Mouse (Mus musculus) neural tube, embryonic 12.5 days (tissue): ENCODE data around the gene Furin. TPM values are rescaled to one million over a fixed set of nuclear protein-coding genes. Genes with fewer than 3 reads are reported as not detected.

Experiments used
- ATAC-seq: fragments of 200-750 bp; cut with Nextera tagmentation; 2 replicates; pipeline ENCODE4 v1.8.0; 2017; ENCODE audit warnings: low read depth, mild to moderate bottlenecking, moderate TSS enrichment, moderate library complexity; ENCODE audit not compliant: low FRiP score
- H3K27ac ChIP-seq: fragments of 300-500 bp; sonication (generic); 2 replicates; pipeline ENCODE4 v1.5.1; 2016
- H3K27me3 ChIP-seq: fragments of 300-500 bp; sonication (generic); replicated peaks from 2 replicates; pipeline ENCODE4 v1.6.1; 2016; ENCODE audit warnings: mild to moderate bottlenecking
- H3K36me3 ChIP-seq: fragments of 300-500 bp; sonication (generic); 2 replicates; pipeline ENCODE4 v1.6.1; 2016; ENCODE audit warnings: mild to moderate bottlenecking
- H3K4me1 ChIP-seq: fragments of 300-500 bp; sonication (generic); 2 replicates; pipeline ENCODE4 v1.6.1; 2016
- H3K4me2 ChIP-seq: fragments of 300-500 bp; sonication (generic); replicated peaks from 2 replicates; pipeline ENCODE4 v1.6.1; 2016; ENCODE audit warnings: mild to moderate bottlenecking
- H3K4me3 ChIP-seq: fragments of 300-500 bp; sonication (generic); 2 replicates; pipeline ENCODE4 v1.5.1; 2016
- H3K9ac ChIP-seq: fragments of 300-500 bp; sonication (generic); 2 replicates; pipeline ENCODE4 v1.6.1; 2016; ENCODE audit warnings: mild to moderate bottlenecking
- H3K9me3 ChIP-seq: fragments of 300-500 bp; sonication (generic); 2 replicates; pipeline ENCODE4 v1.6.1; 2016; ENCODE audit warnings: mild to moderate bottlenecking
- WGBS: fragments of 180-500 bp; shearing (Covaris S2); methylation state at CpG from one replicate; pipeline ENCODE4 v1.1.7; 2016; 5-methylcytosine and 5-hydroxymethylcytosine counted together
- polyA plus RNA-seq: library from polyadenylated mRNA; unstranded; fragments of >200 nt; fragmentation: Nextera tagmentation; extraction: Ambion mirVana; gene quantifications from 2 replicates; pipeline ENCODE4 v1.2.1, GENCODE M21; 2016

The Furin gene
- 6.3 and 6.5 TPM in 2 replicates for polyA plus RNA-seq

DNA sequence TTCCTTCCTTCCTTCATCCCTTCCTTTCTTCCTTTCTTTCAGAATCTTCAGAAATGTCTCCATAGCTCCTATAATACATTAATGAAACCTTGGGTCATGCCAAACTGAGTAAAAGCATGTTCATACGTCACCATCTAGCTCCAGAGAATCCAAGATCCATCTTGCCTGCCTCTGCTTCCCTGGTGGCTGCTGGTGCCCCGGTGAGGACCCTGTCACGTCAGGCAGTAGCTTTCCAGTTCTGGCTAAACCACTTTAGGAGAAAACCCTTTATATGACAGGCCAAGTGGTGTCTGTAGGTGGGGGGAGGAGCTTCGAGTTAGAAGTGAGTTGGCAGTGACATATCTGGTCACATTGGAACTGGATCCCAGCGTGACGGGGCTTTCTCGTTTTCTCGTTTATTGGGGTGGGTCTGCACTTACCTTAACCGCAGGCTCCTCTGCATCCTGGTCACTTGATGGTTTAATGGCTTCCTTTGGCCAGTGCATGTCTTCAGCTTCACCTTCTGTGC lies at the start of gene Furin:
Gene Furin (minus strand): TSS at position 249 of the 508 bp plus-strand sequence.
- no peak for ATAC-seq
- Histone ChIP-seq H3K9ac (no peak within 1 kb of the TSS), H3K4me2 (no peak within 1 kb of the TSS), H3K27ac (no peak within 1 kb of the TSS), H3K27me3 (peaks cover 14% of the 10 kb centered on the region), H3K4me1 (peaks cover 16% of the 10 kb centered on the region), H3K9me3 (no peaks in the 10 kb centered on the region), H3K36me3 (no peaks in the 10 kb centered on the region), H3K4me3 (no peak within 1 kb of the TSS)
- WGBS, result 73% methylated on average over 9 of the region's 9 CpGs

DNA sequence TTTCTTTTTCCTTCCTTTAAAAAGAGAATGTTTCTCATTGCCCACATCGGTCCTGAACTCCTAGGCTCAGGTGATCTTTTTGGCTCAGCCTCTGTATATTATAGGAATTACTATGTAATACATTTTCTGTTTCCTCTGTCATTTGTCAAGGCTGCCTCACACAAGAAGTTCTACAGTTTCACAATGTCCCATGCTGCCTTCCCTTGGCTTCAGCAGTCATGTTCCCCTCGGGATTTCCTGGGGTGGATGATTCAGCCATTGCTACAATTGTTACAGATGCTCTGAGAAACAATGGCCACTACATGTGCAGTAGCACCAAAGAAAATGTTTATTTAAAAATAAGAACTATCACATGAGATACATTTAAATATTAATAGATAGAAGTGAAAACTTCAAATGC lies 49.5 kb upstream of the Furin start:
- Histone ChIP-seq H3K4me3 (no peak overlapping the region), H3K27ac (no peak overlapping the region), H3K4me1 (no peaks in the 10 kb centered on the region), H3K9me3 (no peaks in the 10 kb centered on the region), H3K36me3 (peaks cover 47% of the 10 kb centered on the region), H3K4me2 (no peak overlapping the region), H3K9ac (no peak overlapping the region), H3K27me3 (no peaks in the 10 kb centered on the region)
- WGBS, result 98% methylated on average over 2 of the region's 2 CpGs
- ATAC-seq, result no peak

GRCm38 (mm10) chr7:80453997-80454396 lies 48.8 kb upstream of the Furin start:
- no peak overlapping the region for H3K9ac ChIP-seq
- no peaks in the 10 kb centered on the region for H3K27me3 ChIP-seq
- no peaks in the 10 kb centered on the region for H3K9me3 ChIP-seq
- H3K36me3 ChIP-seq, result peaks cover 43% of the 10 kb centered on the region
- H3K4me3 ChIP-seq, result no peak overlapping the region
- 91% methylated on average over 5 of the region's 5 CpGs for WGBS
- H3K4me1 ChIP-seq, result no peaks in the 10 kb centered on the region
- no peak overlapping the region for H3K4me2 ChIP-seq
- H3K27ac ChIP-seq, result no peak overlapping the region
- ATAC-seq, result no peak

GRCm38 (mm10) chr7:80453121-80453520 lies 47.9 kb upstream of the Furin start:
- no peak for ATAC-seq
- WGBS, result 97% methylated on average over 3 of the region's 3 CpGs
- Histone ChIP-seq H3K4me1 (no peaks in the 10 kb centered on the region), H3K27ac (no peak overlapping the region), H3K4me3 (no peak overlapping the region), H3K27me3 (no peaks in the 10 kb centered on the region), H3K36me3 (peaks cover 37% of the 10 kb centered on the region), H3K4me2 (no peak overlapping the region), H3K9me3 (no peaks in the 10 kb centered on the region), H3K9ac (no peak overlapping the region)

DNA sequence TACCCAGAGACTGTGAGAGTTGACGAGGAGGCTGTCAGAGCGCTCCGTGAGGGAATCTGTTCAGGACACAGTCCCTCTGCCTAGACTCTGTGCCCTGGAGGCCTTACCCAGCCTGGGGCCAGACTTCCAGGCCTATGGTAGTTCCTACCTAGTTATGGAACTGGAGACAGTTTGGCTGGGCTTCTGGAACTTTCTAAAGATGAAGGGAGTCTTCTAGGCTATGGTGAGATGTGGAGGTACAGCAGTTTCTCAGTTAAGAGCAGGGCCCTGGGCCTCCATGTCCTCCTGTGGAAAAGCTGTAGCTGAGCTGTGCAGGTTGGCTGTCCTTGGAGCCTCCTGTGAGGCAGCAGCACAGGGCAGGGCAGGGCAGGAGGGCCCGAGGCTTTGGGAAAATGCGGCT lies 47.0 kb upstream of the Furin start:
- Histone ChIP-seq H3K27ac (no peak overlapping the region), H3K4me3 (no peak overlapping the region), H3K27me3 (no peaks in the 10 kb centered on the region), H3K9ac (no peak overlapping the region), H3K4me1 (no peaks in the 10 kb centered on the region), H3K36me3 (peaks cover 30% of the 10 kb centered on the region), H3K9me3 (no peaks in the 10 kb centered on the region), H3K4me2 (no peak overlapping the region)
- ATAC-seq, result no peak
- 85% methylated on average over 5 of the region's 5 CpGs for WGBS

DNA sequence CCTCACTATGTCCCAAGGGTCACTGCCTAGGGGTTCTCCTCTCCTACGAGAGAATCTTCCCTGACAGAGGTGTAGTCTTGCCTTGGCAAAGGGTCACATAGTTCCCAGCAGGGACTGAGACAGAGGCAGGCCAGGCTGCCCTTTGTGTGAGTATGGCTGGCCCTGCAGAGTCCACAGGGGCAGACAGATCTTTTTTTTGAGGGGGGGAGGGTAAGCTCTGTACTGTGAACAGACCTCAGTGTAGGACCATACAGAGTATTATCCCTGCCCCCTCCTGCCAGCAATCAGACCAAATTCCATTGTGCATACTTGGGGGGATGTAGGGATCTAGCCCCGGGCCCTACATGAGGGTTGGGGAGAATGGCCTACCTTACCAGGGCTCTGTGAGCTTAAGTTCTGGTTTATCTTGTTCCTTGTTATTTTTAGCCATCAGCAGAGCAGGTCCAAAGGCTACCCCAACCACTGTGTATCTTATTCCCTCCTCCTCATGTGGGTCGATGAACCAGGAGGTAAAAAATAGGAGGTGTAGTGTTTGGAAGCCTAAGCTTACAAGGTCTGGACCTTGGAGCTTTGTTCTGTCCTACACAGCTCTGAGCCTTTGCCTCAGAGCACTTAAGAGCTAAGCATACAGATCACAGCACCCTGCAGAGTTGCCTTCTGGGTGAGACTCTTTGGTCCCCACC lies 46.5 kb upstream of the Furin start:
- 90% methylated on average over 3 of the region's 3 CpGs for WGBS
- ATAC-seq, result no peak
- Histone ChIP-seq H3K27ac (no peak overlapping the region), H3K9ac (no peak overlapping the region), H3K4me3 (no peak overlapping the region), H3K27me3 (no peaks in the 10 kb centered on the region), H3K9me3 (no peaks in the 10 kb centered on the region), H3K36me3 (peaks cover 25% of the 10 kb centered on the region), H3K4me2 (no peak overlapping the region), H3K4me1 (no peaks in the 10 kb centered on the region)

DNA sequence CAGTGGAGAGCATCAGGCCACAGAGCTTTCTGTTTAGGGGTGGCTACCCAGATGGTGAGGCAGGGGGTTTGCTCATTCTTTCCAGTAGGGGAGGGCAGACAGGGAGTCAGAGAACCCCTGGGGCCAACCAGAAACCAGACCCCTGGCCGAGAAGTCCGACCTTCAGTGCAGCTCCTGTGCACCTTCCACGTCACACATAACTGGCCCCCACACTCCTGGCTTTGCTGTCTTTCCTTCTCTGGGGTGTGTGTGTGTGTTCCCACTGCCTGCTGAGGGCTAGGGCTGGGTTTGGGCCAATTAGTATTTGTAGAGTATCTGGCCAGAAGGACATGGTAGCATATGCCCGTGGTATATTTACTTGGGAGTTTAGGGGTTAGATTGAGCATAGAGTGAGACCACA lies 45.1 kb upstream of the Furin start:
- Histone ChIP-seq H3K36me3 (peaks cover 23% of the 10 kb centered on the region), H3K4me2 (no peak overlapping the region), H3K27ac (no peak overlapping the region), H3K27me3 (no peaks in the 10 kb centered on the region), H3K9me3 (no peaks in the 10 kb centered on the region), H3K4me3 (no peak overlapping the region), H3K4me1 (no peaks in the 10 kb centered on the region), H3K9ac (no peak overlapping the region)
- 84% methylated on average over 4 of the region's 4 CpGs for WGBS
- no peak for ATAC-seq

DNA sequence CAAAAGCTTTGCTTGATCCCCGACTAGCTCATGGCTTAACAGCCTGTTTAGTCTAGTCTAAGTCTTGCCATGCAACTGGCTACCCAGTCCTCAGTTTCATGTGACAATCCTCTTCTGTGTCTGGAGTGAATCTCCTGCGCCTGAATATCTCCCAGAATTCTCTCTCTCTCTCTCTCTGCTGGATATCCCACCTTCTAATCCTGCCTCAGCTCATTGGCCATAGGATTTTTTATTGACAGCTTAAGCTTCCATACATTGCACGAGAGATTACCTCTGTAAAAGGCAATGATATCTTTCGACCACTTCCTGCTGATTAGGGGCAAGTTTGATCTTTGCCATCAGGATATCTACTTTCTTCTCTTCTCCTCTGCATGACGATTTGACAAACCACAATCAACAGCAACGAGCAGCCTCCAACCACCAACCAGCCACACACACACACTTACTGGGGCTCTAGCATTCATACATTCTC lies 44.4 kb upstream of the Furin start:
- no peaks in the 10 kb centered on the region for H3K27me3 ChIP-seq
- H3K4me3 ChIP-seq, result no peak overlapping the region
- WGBS, result 84% methylated on average over 6 of the region's 6 CpGs
- no peak overlapping the region for H3K9ac ChIP-seq
- H3K9me3 ChIP-seq, result no peaks in the 10 kb centered on the region
- ATAC-seq, result no peak
- H3K4me2 ChIP-seq, result no peak overlapping the region
- no peak overlapping the region for H3K27ac ChIP-seq
- H3K4me1 ChIP-seq, result no peaks in the 10 kb centered on the region
- H3K36me3 ChIP-seq, result peaks cover 23% of the 10 kb centered on the region

DNA sequence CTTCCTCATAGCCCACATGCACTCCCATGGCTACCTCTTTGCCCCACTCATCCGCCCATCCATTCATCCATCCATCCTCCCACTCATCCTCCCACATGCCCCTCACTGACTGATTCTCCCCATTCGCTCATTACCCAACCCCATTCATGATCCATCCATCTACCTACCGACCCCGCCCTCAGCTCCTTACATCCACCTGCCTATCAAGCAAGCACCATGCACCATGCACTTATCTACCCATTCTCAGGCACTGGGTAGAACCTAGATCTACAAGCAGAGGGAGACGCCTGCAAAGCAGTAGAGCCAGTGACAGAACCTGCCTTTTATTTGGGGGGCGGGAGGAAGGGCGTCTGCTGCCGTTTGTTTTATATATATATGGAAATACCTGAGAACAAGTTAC lies 42.1 kb upstream of the Furin start:
- Histone ChIP-seq H3K4me2 (no peak overlapping the region), H3K9ac (no peak overlapping the region), H3K36me3 (peaks cover 5% of the 10 kb centered on the region), H3K4me1 (peaks cover 7% of the 10 kb centered on the region; the same call in 1 of the 2 replicates), H3K9me3 (no peaks in the 10 kb centered on the region), H3K4me3 (no peak overlapping the region), H3K27me3 (no peaks in the 10 kb centered on the region), H3K27ac (no peak overlapping the region)
- 94% methylated on average over 8 of the region's 8 CpGs for WGBS
- no peak for ATAC-seq

GRCm38 (mm10) chr7:80446221-80446878 lies 41.1 kb upstream of the Furin start:
- no peaks in the 10 kb centered on the region for H3K9me3 ChIP-seq
- H3K27me3 ChIP-seq, result no peaks in the 10 kb centered on the region
- H3K27ac ChIP-seq, result no peak overlapping the region
- H3K4me3 ChIP-seq, result no peak overlapping the region
- no peak overlapping the region for H3K4me2 ChIP-seq
- no peaks in the 10 kb centered on the region; the same call in 1 of the 2 replicates for H3K36me3 ChIP-seq
- peaks cover 11% of the 10 kb centered on the region; the same call in 1 of the 2 replicates for H3K4me1 ChIP-seq
- H3K9ac ChIP-seq, result no peak overlapping the region
- ATAC-seq, result no peak
- WGBS, result 83% methylated on average over 7 of the region's 7 CpGs

DNA sequence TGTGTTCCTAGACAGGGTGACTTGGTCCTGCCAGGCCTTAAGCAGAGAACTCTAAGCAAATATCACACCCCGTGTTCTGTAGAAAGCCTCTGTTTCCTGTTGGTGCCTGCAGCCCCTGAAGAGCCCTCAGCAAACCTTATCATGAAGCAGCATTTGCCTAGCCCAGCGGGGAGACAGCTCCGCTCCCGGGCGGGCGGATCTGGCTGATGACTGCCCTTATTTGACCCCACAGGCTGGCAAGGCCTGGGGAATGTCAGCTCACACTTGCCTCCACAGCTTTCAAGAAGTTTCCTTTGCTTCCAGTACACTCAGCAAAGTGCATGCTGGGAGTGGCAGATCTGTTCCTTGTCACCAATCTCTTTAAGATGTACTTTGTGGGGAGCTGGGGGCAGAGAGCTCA lies 40.3 kb upstream of the Furin start:
- Histone ChIP-seq H3K4me1 (peaks cover 11% of the 10 kb centered on the region; the same call in 1 of the 2 replicates), H3K27ac (no peak overlapping the region), H3K27me3 (no peaks in the 10 kb centered on the region), H3K9me3 (no peaks in the 10 kb centered on the region), H3K9ac (no peak overlapping the region), H3K36me3 (no peaks in the 10 kb centered on the region), H3K4me3 (no peak overlapping the region), H3K4me2 (no peak overlapping the region)
- no peak for ATAC-seq
- 41% methylated on average over 6 of the region's 6 CpGs for WGBS

- Histone ChIP-seq H3K27me3 (no peaks in the 10 kb centered on the region), H3K4me1 (peaks cover 11% of the 10 kb centered on the region; the same call in 1 of the 2 replicates), H3K9me3 (no peaks in the 10 kb centered on the region), H3K36me3 (no peaks in the 10 kb centered on the region), H3K27ac (no peak overlapping the region), H3K4me2 (no peak overlapping the region), H3K9ac (no peak overlapping the region), H3K4me3 (no peak overlapping the region)
- ATAC-seq, result no peak
- 79% methylated on average over 17 of the region's 17 CpGs for WGBS
These were observed 39.4 kb upstream of the Furin start for GRCm38 (mm10) chr7:80444401-80445249.
